Mouse (Mus musculus) ES-E14 (cell line): Measurements from ENCODE around the gene Ifng.

ENCODE experiments used
- CHD2 ChIP-seq: IDR thresholded peaks from 2 replicates; pipeline ENCODE4 v1.6.1; 2014; ENCODE audit warnings: mild to moderate bottlenecking, low read depth, low read length, inconsistent platforms
- HCFC1 ChIP-seq: IDR thresholded peaks from 2 replicates; pipeline ENCODE4 v1.6.1; 2012; ENCODE audit warnings: low read length, inconsistent platforms, borderline replicate concordance; ENCODE audit not compliant: insufficient read depth

DNA sequence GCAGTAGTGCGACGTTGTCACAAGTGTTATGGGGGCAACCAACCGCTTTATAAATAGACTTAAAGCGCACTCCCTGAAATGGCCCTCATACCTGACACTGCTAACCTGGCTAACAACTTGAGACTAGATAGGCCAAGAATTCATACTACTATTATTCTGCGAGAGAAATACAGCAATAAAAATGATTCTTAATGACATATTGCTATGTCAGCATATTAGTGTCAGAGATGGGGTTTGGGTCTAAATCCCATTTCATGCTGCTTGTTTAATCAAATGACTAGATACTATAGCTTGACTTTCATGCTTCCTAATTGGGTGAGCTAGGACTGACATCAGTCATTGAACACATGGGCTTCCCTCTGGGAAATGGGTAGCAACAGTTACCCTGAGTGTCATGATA, 39.3 kb downstream of the Ifng start:
- TF ChIP-seq CHD2 (no peak), HCFC1 (no peak)
